Mouse (Mus musculus): ENCODE results near the gene Lrrc43. TPM values are rescaled to one million over a fixed set of nuclear protein-coding genes. Genes with fewer than 3 reads are reported as not detected.
"Not testable (repeated sequence)": the region's sequence is repeated elsewhere in the genome, so short reads cannot be mapped to it uniquely, and the experiment has no call there.

Lrrc43 gene
- polyA plus RNA-seq, 1 experiment = 0.18 TPM

GRCm38 (mm10) chr5:123510160-123510559, 21.1 kb downstream of the Lrrc43 start, which contains the start of gene B3gnt4:
Gene B3gnt4 (plus strand): TSS chr5:123510460.
- Histone ChIP-seq H3K36me3 (ENCODE audit: control insufficient read depth, insufficient read depth, low read length) (no peaks in the 10 kb centered on the region), H3K4me1 (replicated peaks; ENCODE audit: control insufficient read depth, insufficient read depth, low read length) (peaks cover 14% of the 10 kb centered on the region), H3K27ac (ENCODE audit: control insufficient read depth, insufficient read depth, low read length) (no peak within 1 kb of the TSS), H3K4me3 (ENCODE audit: control insufficient read depth, insufficient read depth, low read length) (no peak within 1 kb of the TSS), H3K27me3 (ENCODE audit: control insufficient read depth, insufficient read depth, low read length) (peaks cover 3% of the 10 kb centered on the region; the same call in 1 of the 2 replicates)
- TF ChIP-seq CTCF (IDR thresholded peaks at IDR 0.05; ENCODE audit: borderline replicate concordance, control insufficient read depth, extremely low read depth, insufficient read depth, low read length, poor library complexity) (no peak), POLR2A (IDR thresholded peaks at IDR 0.05; ENCODE audit: control insufficient read depth, extremely low read depth, insufficient read depth, low read length, poor library complexity) (no peak)
- DNase-seq = no peak
- 90% methylated on average over 5 of the region's 5 CpGs for WGBS

DNA sequence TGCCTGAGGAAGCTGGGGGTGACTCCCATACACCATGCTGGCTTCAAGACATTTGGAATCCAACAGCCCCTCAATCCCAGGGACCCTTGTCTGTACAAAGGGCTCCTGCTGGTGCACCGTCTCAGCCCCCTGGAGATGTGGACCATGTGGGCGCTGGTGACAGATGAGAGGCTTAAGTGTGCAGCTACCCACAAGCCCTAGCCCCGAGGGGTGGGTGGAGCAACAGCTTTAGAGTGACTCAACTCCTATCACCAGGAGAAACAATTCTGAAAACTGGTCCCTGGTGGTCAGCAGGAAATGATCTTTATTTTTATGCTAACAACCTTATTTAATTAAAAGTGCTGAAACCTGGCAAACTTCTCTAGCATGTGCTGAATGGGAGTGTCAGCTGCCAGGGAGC, 22.3 kb downstream of the Lrrc43 start:
- not testable (repeated sequence) for H3K36me3 ChIP-seq (ENCODE audit: control insufficient read depth, insufficient read depth, low read length); DNase-seq; H3K4me3 ChIP-seq (ENCODE audit: control insufficient read depth, insufficient read depth, low read length); H3K27me3 ChIP-seq (ENCODE audit: control insufficient read depth, insufficient read depth, low read length); H3K27ac ChIP-seq (ENCODE audit: control insufficient read depth, insufficient read depth, low read length)
- WGBS = 93% methylated on average over 3 of the region's 3 CpGs
- H3K4me1 ChIP-seq (replicated peaks; ENCODE audit: control insufficient read depth, insufficient read depth, low read length) = peaks cover 14% of the 10 kb centered on the region

DNA sequence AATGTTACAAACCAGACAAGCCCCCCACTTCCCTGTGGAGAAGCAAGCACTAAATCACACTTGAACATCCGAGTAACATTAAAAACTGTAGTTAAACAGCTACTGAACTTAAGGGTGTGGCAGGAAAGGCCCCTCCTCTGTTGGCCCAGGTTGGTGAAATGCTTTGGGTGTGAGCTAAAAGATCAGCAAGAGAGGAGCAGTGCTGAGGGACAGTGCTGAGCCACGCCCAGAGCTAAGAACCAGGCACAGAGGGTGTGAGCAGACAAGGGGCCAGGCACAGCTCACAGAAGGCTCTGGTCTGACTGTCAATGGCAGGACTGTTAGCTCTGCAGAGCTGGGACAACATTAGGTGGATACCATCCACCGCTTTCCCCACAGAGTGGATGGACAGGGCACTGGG, 23.0 kb downstream of the Lrrc43 start:
- H3K27me3 ChIP-seq (ENCODE audit: control insufficient read depth, insufficient read depth, low read length) = peaks cover 3% of the 10 kb centered on the region; the same call in 1 of the 2 replicates
- H3K4me1 ChIP-seq (replicated peaks; ENCODE audit: control insufficient read depth, insufficient read depth, low read length) = peaks cover 14% of the 10 kb centered on the region
- H3K4me3 ChIP-seq (ENCODE audit: control insufficient read depth, insufficient read depth, low read length) = no peak overlapping the region
- H3K36me3 ChIP-seq (ENCODE audit: control insufficient read depth, insufficient read depth, low read length) = peaks cover 6% of the 10 kb centered on the region
- H3K27ac ChIP-seq (ENCODE audit: control insufficient read depth, insufficient read depth, low read length) = no peak overlapping the region
- DNase-seq = no peak
- TF ChIP-seq POLR2A (IDR thresholded peaks at IDR 0.05; ENCODE audit: control insufficient read depth, extremely low read depth, insufficient read depth, low read length, poor library complexity) (no peak), CTCF (IDR thresholded peaks at IDR 0.05; ENCODE audit: borderline replicate concordance, control insufficient read depth, extremely low read depth, insufficient read depth, low read length, poor library complexity) (no peak)
- WGBS = 99% methylated on average over 3 of the region's 3 CpGs

DNA sequence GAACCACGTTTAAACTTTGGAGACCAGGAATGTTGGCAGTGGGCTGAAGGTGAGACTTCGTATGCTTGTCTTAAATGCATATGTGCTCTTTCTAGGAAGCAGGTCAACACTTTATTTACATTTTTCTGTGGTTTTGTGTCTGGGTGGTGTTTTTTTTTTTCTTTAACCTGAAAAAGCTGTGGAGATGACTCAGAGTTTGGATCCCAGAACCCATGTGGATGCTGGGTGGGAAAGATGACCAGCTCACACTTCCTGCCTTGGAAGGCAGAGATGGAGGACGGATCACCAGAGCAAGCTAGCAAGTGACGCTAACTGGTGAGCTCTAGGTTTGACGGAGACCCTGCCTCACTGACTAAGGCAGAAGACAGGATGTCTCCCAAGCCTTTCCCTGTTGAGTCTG, 25.8 kb downstream of the Lrrc43 start:
- 97% methylated on average over 5 of the region's 5 CpGs for WGBS
- DNase-seq = no peak
- Histone ChIP-seq H3K27me3 (ENCODE audit: control insufficient read depth, insufficient read depth, low read length) (no peaks in the 10 kb centered on the region; the same call in 1 of the 2 replicates), H3K36me3 (ENCODE audit: control insufficient read depth, insufficient read depth, low read length) (peaks cover 20% of the 10 kb centered on the region), H3K4me1 (replicated peaks; ENCODE audit: control insufficient read depth, insufficient read depth, low read length) (no peaks in the 10 kb centered on the region), H3K27ac (ENCODE audit: control insufficient read depth, insufficient read depth, low read length) (no peak overlapping the region), H3K4me3 (ENCODE audit: control insufficient read depth, insufficient read depth, low read length) (no peak overlapping the region)
- TF ChIP-seq POLR2A (IDR thresholded peaks at IDR 0.05; ENCODE audit: control insufficient read depth, extremely low read depth, insufficient read depth, low read length, poor library complexity) (no peak), CTCF (IDR thresholded peaks at IDR 0.05; ENCODE audit: borderline replicate concordance, control insufficient read depth, extremely low read depth, insufficient read depth, low read length, poor library complexity) (no peak)

DNA sequence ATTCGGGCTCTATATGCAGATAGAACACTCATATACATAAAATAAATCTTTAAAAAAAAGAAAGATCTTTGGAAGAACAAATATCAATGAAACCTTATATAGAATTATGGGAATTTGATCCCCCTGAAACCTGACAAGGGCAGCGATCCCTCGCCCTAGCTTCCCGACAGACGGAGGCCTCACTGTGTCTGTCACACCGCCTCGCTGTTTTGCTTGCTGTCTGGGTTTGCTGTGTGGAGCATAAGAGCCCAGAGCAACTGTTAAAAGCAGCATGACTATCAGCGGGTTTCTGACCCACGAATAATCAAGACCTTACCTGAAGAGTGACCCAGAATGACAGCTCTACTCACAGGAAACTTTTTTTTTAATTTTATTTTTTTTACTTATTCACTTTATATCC, 31.6 kb downstream of the Lrrc43 start:
- no peak overlapping the region for H3K4me3 ChIP-seq (ENCODE audit: control insufficient read depth, insufficient read depth, low read length)
- peaks cover 13% of the 10 kb centered on the region for H3K4me1 ChIP-seq (replicated peaks; ENCODE audit: control insufficient read depth, insufficient read depth, low read length)
- peaks cover 20% of the 10 kb centered on the region for H3K36me3 ChIP-seq (ENCODE audit: control insufficient read depth, insufficient read depth, low read length)
- no peak overlapping the region for H3K27ac ChIP-seq (ENCODE audit: control insufficient read depth, insufficient read depth, low read length)
- no peaks in the 10 kb centered on the region for H3K27me3 ChIP-seq (ENCODE audit: control insufficient read depth, insufficient read depth, low read length)
- 94% methylated on average over 9 of the region's 9 CpGs for WGBS
- DNase-seq = no peak
- no peak for TF ChIP-seq POLR2A (IDR thresholded peaks at IDR 0.05; ENCODE audit: control insufficient read depth, extremely low read depth, insufficient read depth, low read length, poor library complexity)
- no peak for TF ChIP-seq CTCF (IDR thresholded peaks at IDR 0.05; ENCODE audit: borderline replicate concordance, control insufficient read depth, extremely low read depth, insufficient read depth, low read length, poor library complexity)

DNA sequence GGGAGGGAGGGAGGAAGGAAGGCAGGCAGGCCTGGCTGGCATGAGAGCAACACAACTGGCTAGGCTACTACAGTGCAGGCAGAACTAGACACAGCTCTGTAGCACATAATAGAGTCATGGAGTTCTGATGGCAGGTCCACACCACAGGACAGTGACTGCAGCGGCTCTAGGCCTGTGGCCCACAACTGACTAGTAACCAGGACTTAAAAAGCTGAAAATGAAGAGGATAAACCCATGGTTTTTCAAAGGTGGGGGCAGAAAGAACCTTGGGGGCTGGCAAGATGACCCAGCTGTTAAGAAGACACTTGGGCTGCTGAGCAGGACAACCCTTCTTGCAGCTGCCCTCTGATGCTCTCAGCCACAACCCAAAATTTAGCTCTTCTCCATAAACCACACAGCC, 32.5 kb downstream of the Lrrc43 start:
- Histone ChIP-seq H3K4me3 (ENCODE audit: control insufficient read depth, insufficient read depth, low read length) (no peak overlapping the region), H3K36me3 (ENCODE audit: control insufficient read depth, insufficient read depth, low read length) (peaks cover 19% of the 10 kb centered on the region), H3K4me1 (replicated peaks; ENCODE audit: control insufficient read depth, insufficient read depth, low read length) (peaks cover 13% of the 10 kb centered on the region), H3K27me3 (ENCODE audit: control insufficient read depth, insufficient read depth, low read length) (no peaks in the 10 kb centered on the region), H3K27ac (ENCODE audit: control insufficient read depth, insufficient read depth, low read length) (no peak overlapping the region)
- WGBS = 100% methylated on average over 1 of the region's 1 CpGs
- DNase-seq = no peak
- TF ChIP-seq POLR2A (IDR thresholded peaks at IDR 0.05; ENCODE audit: control insufficient read depth, extremely low read depth, insufficient read depth, low read length, poor library complexity) (no peak), CTCF (IDR thresholded peaks at IDR 0.05; ENCODE audit: borderline replicate concordance, control insufficient read depth, extremely low read depth, insufficient read depth, low read length, poor library complexity) (no peak)

GRCm38 (mm10) chr5:123522166-123522565, 33.1 kb downstream of the Lrrc43 start:
- H3K27ac ChIP-seq (ENCODE audit: control insufficient read depth, insufficient read depth, low read length) = no peak overlapping the region
- H3K4me3 ChIP-seq (ENCODE audit: control insufficient read depth, insufficient read depth, low read length) = no peak overlapping the region
- WGBS = 87% methylated on average over 1 of the region's 1 CpGs
- H3K36me3 ChIP-seq (ENCODE audit: control insufficient read depth, insufficient read depth, low read length) = peaks cover 13% of the 10 kb centered on the region
- TF ChIP-seq POLR2A (IDR thresholded peaks at IDR 0.05; ENCODE audit: control insufficient read depth, extremely low read depth, insufficient read depth, low read length, poor library complexity) = no peak
- no peak for TF ChIP-seq CTCF (IDR thresholded peaks at IDR 0.05; ENCODE audit: borderline replicate concordance, control insufficient read depth, extremely low read depth, insufficient read depth, low read length, poor library complexity)
- H3K4me1 ChIP-seq (replicated peaks; ENCODE audit: control insufficient read depth, insufficient read depth, low read length) = peaks cover 13% of the 10 kb centered on the region
- no peaks in the 10 kb centered on the region for H3K27me3 ChIP-seq (ENCODE audit: control insufficient read depth, insufficient read depth, low read length)
- no peak for DNase-seq

All from thymus, adult 2 months (tissue).